Mouse (Mus musculus): ENCODE measurements around the gene Usp35. TPM values are rescaled to one million over a fixed set of nuclear protein-coding genes. Genes with fewer than 3 reads are reported as not detected.

The Usp35 gene
- polyA plus RNA-seq, 1 experiment = 1.6 TPM

DNA sequence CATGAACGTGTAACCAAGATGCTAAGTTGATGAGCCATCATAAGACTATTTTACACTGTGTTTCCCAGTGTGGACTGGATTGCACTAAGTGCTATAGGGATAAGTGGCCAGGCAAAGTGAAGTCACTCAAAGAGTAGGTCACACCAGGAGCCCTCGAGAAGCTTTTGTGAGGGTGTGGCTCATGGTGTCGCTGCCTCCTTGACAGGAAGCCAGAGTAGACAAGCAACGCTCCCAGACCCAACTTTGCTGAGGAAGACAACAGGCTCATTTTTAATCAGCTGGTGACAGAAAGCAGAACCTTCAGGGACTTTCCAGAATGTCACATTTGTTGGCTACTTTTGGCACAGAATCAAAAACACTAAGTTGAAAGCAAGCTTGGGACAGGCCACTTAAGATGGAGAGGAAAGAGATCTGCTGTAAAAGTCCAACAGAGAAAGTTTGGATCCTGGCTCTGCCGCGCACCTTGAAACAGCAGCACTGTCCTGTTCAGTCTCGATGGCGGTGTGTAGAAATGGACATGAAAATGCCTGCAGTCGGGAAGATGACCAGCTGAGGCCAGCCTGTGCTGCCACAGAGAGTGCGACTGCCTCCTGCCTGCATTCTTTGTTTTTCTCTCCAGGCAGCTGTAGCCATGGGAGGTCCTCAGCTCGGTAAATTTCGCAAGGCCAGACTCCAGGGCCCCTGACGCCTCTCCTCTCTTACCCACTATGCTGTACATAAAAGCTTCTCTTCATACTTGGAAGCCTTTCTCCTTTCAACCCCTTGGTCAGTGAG, 23.4 kb upstream of the Usp35 start:
- Histone ChIP-seq H3ac (ENCODE audit: control insufficient read depth, insufficient read length) (no peak overlapping the region), H3K4me3 (no peak overlapping the region), H3K79me2 (ENCODE audit: control insufficient read depth, insufficient read depth) (no peaks in the 10 kb centered on the region), H3K36me3 (ENCODE audit: control insufficient read depth, insufficient read depth) (no peaks in the 10 kb centered on the region), H3K27me3 (ENCODE audit: control insufficient read depth, insufficient read depth, insufficient read length) (no peaks in the 10 kb centered on the region), H3K4me2 (ENCODE audit: low read depth) (no peak overlapping the region)
- TF ChIP-seq SRF (IDR thresholded peaks at IDR 0.05; ENCODE audit: control insufficient read depth, insufficient read length, low read depth) (no peak), TCF3 (IDR thresholded peaks at IDR 0.05; ENCODE audit: insufficient read length, low read depth) (no peak), MYOG (IDR thresholded peaks at IDR 0.05; ENCODE audit: control insufficient read depth in 1 of 3, insufficient read depth in 1 of 3, insufficient read length in 2 of 3, low read depth in 2 of 3) (no peak), USF1 (IDR thresholded peaks at IDR 0.05; ENCODE audit: low read depth) (no peak), CEBPB (IDR thresholded peaks at IDR 0.05; ENCODE audit: insufficient read depth, poor library complexity, severe bottlenecking) (no peak), REST (IDR thresholded peaks at IDR 0.05; ENCODE audit: insufficient read depth, insufficient read length) (no peak), MAX (IDR thresholded peaks at IDR 0.05; ENCODE audit: low read depth) (no peak)

- TF ChIP-seq MYOD1 (IDR thresholded peaks at IDR 0.05; ENCODE audit: control insufficient read depth in 1 of 3, insufficient read length in 2 of 3, low read depth in 2 of 3) (no peak), REST (IDR thresholded peaks at IDR 0.05; ENCODE audit: insufficient read depth, insufficient read length) (no peak), CEBPB (IDR thresholded peaks at IDR 0.05; ENCODE audit: insufficient read depth, poor library complexity, severe bottlenecking) (no peak), POLR2AphosphoS2 (IDR thresholded peaks at IDR 0.05; ENCODE audit: insufficient read length, low read depth) (no peak), POLR2A (IDR thresholded peaks at IDR 0.05; ENCODE audit: insufficient read length, low read depth) (no peak), E2F4 (IDR thresholded peaks at IDR 0.05; ENCODE audit: insufficient read depth) (no peak), MYOG (IDR thresholded peaks at IDR 0.05; ENCODE audit: control insufficient read depth in 1 of 3, insufficient read depth in 1 of 3, insufficient read length in 2 of 3, low read depth in 2 of 3) (no peak), USF1 (IDR thresholded peaks at IDR 0.05; ENCODE audit: low read depth) (no peak), MAX (IDR thresholded peaks at IDR 0.05; ENCODE audit: low read depth) (no peak), SRF (IDR thresholded peaks at IDR 0.05; ENCODE audit: control insufficient read depth, insufficient read length, low read depth) (no peak), TCF12 (IDR thresholded peaks at IDR 0.05; ENCODE audit: insufficient read depth, poor library complexity, severe bottlenecking) (no peak)
Observed at GRCm38 (mm10) chr7:97353356-97353755, 21.5 kb upstream of the Usp35 start.

GRCm38 (mm10) chr7:97351792-97352513, 20.1 kb upstream of the Usp35 start:
- TF ChIP-seq MYOG (IDR thresholded peaks at IDR 0.05; ENCODE audit: control insufficient read depth in 1 of 3, insufficient read depth in 1 of 3, insufficient read length in 2 of 3, low read depth in 2 of 3) = no peak
- no peak for TF ChIP-seq USF1 (IDR thresholded peaks at IDR 0.05; ENCODE audit: low read depth)
- no peak for TF ChIP-seq REST (IDR thresholded peaks at IDR 0.05; ENCODE audit: insufficient read depth, insufficient read length)
- no peak for TF ChIP-seq POLR2A (IDR thresholded peaks at IDR 0.05; ENCODE audit: insufficient read length, low read depth)
- TF ChIP-seq TCF3 (IDR thresholded peaks at IDR 0.05; ENCODE audit: insufficient read length, low read depth) = no peak
- TF ChIP-seq POLR2AphosphoS2 (IDR thresholded peaks at IDR 0.05; ENCODE audit: insufficient read length, low read depth) = no peak
- TF ChIP-seq TCF12 (IDR thresholded peaks at IDR 0.05; ENCODE audit: insufficient read depth, poor library complexity, severe bottlenecking) = no peak
- no peak for TF ChIP-seq MAX (IDR thresholded peaks at IDR 0.05; ENCODE audit: low read depth)
- TF ChIP-seq E2F4 (IDR thresholded peaks at IDR 0.05; ENCODE audit: insufficient read depth) = no peak
- no peak for TF ChIP-seq MYOD1 (IDR thresholded peaks at IDR 0.05; ENCODE audit: control insufficient read depth in 1 of 3, insufficient read length in 2 of 3, low read depth in 2 of 3)
- TF ChIP-seq SRF (IDR thresholded peaks at IDR 0.05; ENCODE audit: control insufficient read depth, insufficient read length, low read depth) = no peak
- no peak for TF ChIP-seq CEBPB (IDR thresholded peaks at IDR 0.05; ENCODE audit: insufficient read depth, poor library complexity, severe bottlenecking)
- no peak overlapping the region for H3ac ChIP-seq (ENCODE audit: control insufficient read depth, insufficient read length)
- peaks cover 3% of the 10 kb centered on the region for H3K36me3 ChIP-seq (ENCODE audit: control insufficient read depth, insufficient read depth)
- no peak overlapping the region for H3K4me2 ChIP-seq (ENCODE audit: low read depth)
- H3K79me2 ChIP-seq (ENCODE audit: control insufficient read depth, insufficient read depth) = no peaks in the 10 kb centered on the region
- H3K4me3 ChIP-seq = no peak overlapping the region
- no peaks in the 10 kb centered on the region for H3K27me3 ChIP-seq (ENCODE audit: control insufficient read depth, insufficient read depth, insufficient read length)

More at GRCm38 (mm10) chr7:97353356-97353755, 21.5 kb upstream of the Usp35 start:
- H3K4me2 ChIP-seq (ENCODE audit: low read depth) = no peak overlapping the region
- H3K27me3 ChIP-seq (ENCODE audit: control insufficient read depth, insufficient read depth, insufficient read length) = no peaks in the 10 kb centered on the region
- H3K79me2 ChIP-seq (ENCODE audit: control insufficient read depth, insufficient read depth) = no peaks in the 10 kb centered on the region
- no peak overlapping the region for H3ac ChIP-seq (ENCODE audit: control insufficient read depth, insufficient read length)
- no peak overlapping the region for H3K4me3 ChIP-seq
- peaks cover 3% of the 10 kb centered on the region for H3K36me3 ChIP-seq (ENCODE audit: control insufficient read depth, insufficient read depth)

DNA sequence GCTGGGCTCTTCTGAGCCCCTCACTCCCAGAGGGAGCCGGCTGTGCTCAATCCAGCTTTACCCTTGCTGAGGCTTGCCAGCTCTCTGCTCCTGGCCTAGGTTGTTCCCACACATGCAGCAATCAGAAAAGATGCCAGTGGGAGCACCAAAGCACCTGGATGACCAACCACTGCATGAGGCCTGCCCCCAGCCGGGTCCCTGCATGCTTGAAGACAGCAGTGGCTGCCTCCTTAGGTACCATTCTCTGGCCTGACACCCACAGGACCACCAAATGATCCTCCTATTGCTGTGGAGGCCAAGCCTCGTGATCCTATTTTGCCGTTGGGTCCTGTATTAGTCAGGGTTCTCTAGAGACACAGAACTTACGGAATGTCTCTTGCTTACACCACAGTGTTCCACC, 19.1 kb upstream of the Usp35 start:
- Histone ChIP-seq H3ac (ENCODE audit: control insufficient read depth, insufficient read length) (no peak overlapping the region), H3K27me3 (ENCODE audit: control insufficient read depth, insufficient read depth, insufficient read length) (no peaks in the 10 kb centered on the region), H3K79me2 (ENCODE audit: control insufficient read depth, insufficient read depth) (no peaks in the 10 kb centered on the region), H3K36me3 (ENCODE audit: control insufficient read depth, insufficient read depth) (peaks cover 3% of the 10 kb centered on the region), H3K4me3 (no peak overlapping the region), H3K4me2 (ENCODE audit: low read depth) (no peak overlapping the region)
- TF ChIP-seq MAX (IDR thresholded peaks at IDR 0.05; ENCODE audit: low read depth) = no peak
- TF ChIP-seq USF1 (IDR thresholded peaks at IDR 0.05; ENCODE audit: low read depth) = no peak
- no peak for TF ChIP-seq MYOG (IDR thresholded peaks at IDR 0.05; ENCODE audit: control insufficient read depth in 1 of 3, insufficient read depth in 1 of 3, insufficient read length in 2 of 3, low read depth in 2 of 3)
- TF ChIP-seq E2F4 (IDR thresholded peaks at IDR 0.05; ENCODE audit: insufficient read depth) = no peak
- no peak for TF ChIP-seq TCF3 (IDR thresholded peaks at IDR 0.05; ENCODE audit: insufficient read length, low read depth)
- TF ChIP-seq CEBPB (IDR thresholded peaks at IDR 0.05; ENCODE audit: insufficient read depth, poor library complexity, severe bottlenecking) = no peak
